Mouse (Mus musculus) hindbrain, embryonic 13.5 days (tissue): ENCODE data around the gene Atp5f1. TPM values are rescaled to one million over a fixed set of nuclear protein-coding genes. Genes with fewer than 3 reads are reported as not detected.

Source experiments
- polyA plus RNA-seq: library from polyadenylated mRNA; unstranded; fragments of >200 nt; fragmentation: Nextera tagmentation; extraction: Ambion mirVana; gene quantifications from 2 replicates; pipeline ENCODE4 v1.2.1, GENCODE M21; 2015

The Atp5f1 gene
- polyA plus RNA-seq, 1 experiment from 2014 or later: 544 TPM

Other genes with a start within 250 kb of the Atp5f1 start
- gene Rap1a, start 158.8 kb downstream of the Atp5f1 start, polyA plus RNA-seq: 83.1 and 88.1 TPM in 2 replicates
- gene Adora3, start 89.2 kb downstream of the Atp5f1 start, polyA plus RNA-seq: 0.26 and 0.30 TPM in 2 replicates
- gene Tmigd3, start 89.2 kb downstream of the Atp5f1 start, polyA plus RNA-seq: not detected in 2 replicates
- 0.25 and 1.1 TPM in 2 replicates for gene I830077J02Rik, start 27.4 kb downstream of the Atp5f1 start, polyA plus RNA-seq
- 91.6 and 99.4 TPM in 2 replicates for gene Wdr77, start 730 bp downstream of the Atp5f1 start, polyA plus RNA-seq
- 4.6 and 4.7 TPM in 2 replicates for gene Ovgp1, start 13.6 kb upstream of the Atp5f1 start, polyA plus RNA-seq
- 5.3 and 10.0 TPM in 2 replicates for gene Pifo, start 54.5 kb upstream of the Atp5f1 start, polyA plus RNA-seq
- not detected in 2 replicates for gene Chil5, start 72.7 kb upstream of the Atp5f1 start, polyA plus RNA-seq
- gene Chia1, start 153.1 kb upstream of the Atp5f1 start, polyA plus RNA-seq: 0.60 and 1.4 TPM in 2 replicates
- not detected in 2 replicates for gene Chil3, start 207.5 kb upstream of the Atp5f1 start, polyA plus RNA-seq